24 mouse cellular contexts compared by ENCODE assay signal in the genomic region with DNA sequence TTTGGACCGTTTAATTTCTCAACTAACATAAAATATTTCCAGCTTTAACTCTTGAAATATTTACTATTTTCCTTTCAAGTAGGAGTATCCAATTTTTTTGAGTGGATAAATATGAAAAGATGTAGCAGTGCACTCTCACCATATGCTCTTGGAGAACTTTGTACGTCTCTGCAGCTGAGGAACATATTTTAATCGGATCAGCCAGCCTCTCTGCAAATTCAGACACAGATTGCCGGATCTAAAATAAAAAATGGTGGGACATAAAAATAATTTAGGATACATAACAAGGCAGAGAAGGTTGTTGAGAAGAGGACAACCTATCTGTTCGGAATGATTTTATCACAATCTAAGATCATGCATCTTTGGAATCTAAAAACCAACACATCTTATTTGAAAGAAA.
"Had no signal": no experiment of that assay in that cellular context is flagged by ENCODE, and none has a peak within 500 bp of the region (broad histone marks: within the 10 kb centered on the region; RNA-seq: fewer than 3 reads in every experiment).

No protein-coding gene starts in this region.

- H3K27ac ChIP-seq: heart, adult 2 months; heart, embryonic 13.5 days; heart, embryonic 15.5 days; hindbrain, embryonic 13.5 days; hindbrain, embryonic 15.5 days; hindbrain, postnatal 0 days; kidney, embryonic 15.5 days; kidney, postnatal 0 days; limb, embryonic 13.5 days; limb, embryonic 15.5 days; liver, embryonic 12.5 days; liver, embryonic 14.5 days had no signal

- H3K4me3 ChIP-seq: heart, adult 2 months; heart, embryonic 13.5 days; heart, embryonic 15.5 days; hindbrain, embryonic 13.5 days; hindbrain, embryonic 15.5 days; kidney, embryonic 15.5 days; limb, embryonic 13.5 days; limb, embryonic 15.5 days; liver, embryonic 12.5 days had no signal

- ATAC-seq: hindbrain, postnatal 0 days; intestine, embryonic 16.5 days; liver, embryonic 12.5 days had no signal

- H3K4me2 ChIP-seq: heart, embryonic 11.5 days; heart, embryonic 13.5 days; heart, embryonic 15.5 days; hindbrain, embryonic 13.5 days; hindbrain, embryonic 15.5 days; kidney, embryonic 15.5 days; limb, embryonic 13.5 days; limb, embryonic 15.5 days; liver, embryonic 12.5 days had no signal

- H3K36me3 ChIP-seq: heart, embryonic 13.5 days; heart, embryonic 15.5 days; hindbrain, embryonic 13.5 days; hindbrain, embryonic 15.5 days; kidney, embryonic 15.5 days; limb, embryonic 13.5 days; limb, embryonic 15.5 days; liver, embryonic 12.5 days had no signal

- DNase-seq: gastrocnemius, postnatal 14 days; gastrocnemius, postnatal 36 days; heart, adult 2 months; heart, postnatal 14 days; heart, postnatal 36 days; kidney, adult 11 months; kidney, adult 2 months; kidney, adult 9 months; kidney, postnatal 14 days; kidney, postnatal 36 days; left cerebral cortex, postnatal 4 days had no signal

- H3K9ac ChIP-seq: heart, embryonic 13.5 days; heart, embryonic 15.5 days; hindbrain, embryonic 13.5 days; hindbrain, embryonic 15.5 days; kidney, embryonic 15.5 days; limb, embryonic 13.5 days; limb, embryonic 15.5 days; liver, embryonic 12.5 days; liver, embryonic 14.5 days had no signal

- H3K4me1 ChIP-seq: heart, embryonic 13.5 days; heart, embryonic 15.5 days; hindbrain, embryonic 13.5 days; hindbrain, embryonic 15.5 days; kidney, embryonic 15.5 days; limb, embryonic 13.5 days; limb, embryonic 15.5 days; liver, embryonic 12.5 days had no signal

- H3K27me3 ChIP-seq: heart, embryonic 13.5 days; heart, embryonic 15.5 days; hindbrain, embryonic 13.5 days; hindbrain, embryonic 15.5 days; kidney, embryonic 15.5 days; limb, embryonic 13.5 days; limb, embryonic 15.5 days; liver, embryonic 12.5 days had no signal

- H3K9me3 ChIP-seq: heart, embryonic 13.5 days; heart, embryonic 15.5 days; hindbrain, embryonic 13.5 days; hindbrain, embryonic 15.5 days; kidney, embryonic 15.5 days; limb, embryonic 13.5 days; limb, embryonic 15.5 days; liver, embryonic 12.5 days had no signal
